Mouse (Mus musculus) limb, embryonic 10.5 days (tissue): ENCODE results near the gene Gm28047. TPM values are rescaled to one million over a fixed set of nuclear protein-coding genes. Genes with fewer than 3 reads are reported as not detected.
"Not testable (repeated sequence)": the region's sequence is repeated elsewhere in the genome, so short reads cannot be mapped to it uniquely, and the experiment has no call there.

ENCODE experiments used
- DNase-seq: peaks from one replicate; pipeline ENCODE4 v3.0.0-alpha.2; 2017; ENCODE audit warnings: low spot score
- H3K27ac ChIP-seq: fragments of 300-500 bp; sonication (generic); 2 replicates; pipeline ENCODE4 v1.5.1; 2016; ENCODE audit warnings: mild to moderate bottlenecking
- H3K27me3 ChIP-seq: fragments of 300-500 bp; sonication (generic); 2 replicates; pipeline ENCODE4 v1.6.1; 2016; ENCODE audit warnings: low read depth, mild to moderate bottlenecking; ENCODE audit not compliant: poor library complexity, severe bottlenecking
- H3K36me3 ChIP-seq: fragments of 300-500 bp; sonication (generic); 2 replicates; pipeline ENCODE4 v1.6.1; 2016; ENCODE audit warnings: mild to moderate bottlenecking, moderate library complexity
- H3K4me1 ChIP-seq: fragments of 300-500 bp; sonication (generic); 2 replicates; pipeline ENCODE4 v1.6.1; 2016
- H3K4me3 ChIP-seq: fragments of 300-500 bp; sonication (generic); 2 replicates; pipeline ENCODE4 v1.5.1; 2016; ENCODE audit warnings: mild to moderate bottlenecking, moderate library complexity
- H3K9me3 ChIP-seq: fragments of 300-500 bp; sonication (generic); replicated peaks from 2 replicates; pipeline ENCODE4 v1.6.1; 2016; ENCODE audit warnings: mild to moderate bottlenecking
- WGBS: fragments of 180-500 bp; shearing (Covaris S2); methylation state at CpG from one replicate; pipeline ENCODE4 v1.1.7; 2016; 5-methylcytosine and 5-hydroxymethylcytosine counted together
- polyA plus RNA-seq: library from polyadenylated mRNA; unstranded; fragments of >200 nt; fragmentation: Nextera tagmentation; extraction: Ambion mirVana; gene quantifications from 2 replicates; pipeline ENCODE4 v1.2.1, GENCODE M21; 2016

Gene Gm28047
- polyA plus RNA-seq, 1 experiment from 2014 or later, result 0.31 TPM

- not testable (repeated sequence) for H3K4me3 ChIP-seq, H3K27me3 ChIP-seq
- 90% methylated on average over 9 of the region's 9 CpGs for WGBS
Measured at GRCm38 (mm10) chr15:102651928-102652660, 27.2 kb upstream of the Gm28047 start.

GRCm38 (mm10) chr15:102651107-102651506 is 26.2 kb upstream of the Gm28047 start:
- no peak for DNase-seq
- H3K36me3 ChIP-seq, result no peaks in the 10 kb centered on the region
- H3K4me1 ChIP-seq, result no peaks in the 10 kb centered on the region
- WGBS, result 85% methylated on average over 3 of the region's 3 CpGs
- no peak overlapping the region for H3K27ac ChIP-seq
- no peaks in the 10 kb centered on the region for H3K9me3 ChIP-seq
- H3K27me3 ChIP-seq, result no peaks in the 10 kb centered on the region
- no peak overlapping the region for H3K4me3 ChIP-seq

More at GRCm38 (mm10) chr15:102651928-102652660, 27.2 kb upstream of the Gm28047 start:
- not testable (repeated sequence) for H3K4me1 ChIP-seq, DNase-seq, H3K27ac ChIP-seq, H3K9me3 ChIP-seq, H3K36me3 ChIP-seq

- H3K27me3 ChIP-seq, result no peaks in the 10 kb centered on the region
- H3K4me3 ChIP-seq, result no peak overlapping the region
- DNase-seq, result no peak
- H3K36me3 ChIP-seq, result no peaks in the 10 kb centered on the region
- H3K9me3 ChIP-seq, result no peaks in the 10 kb centered on the region
- 90% methylated on average over 3 of the region's 3 CpGs for WGBS
- H3K27ac ChIP-seq, result no peak overlapping the region
- no peaks in the 10 kb centered on the region for H3K4me1 ChIP-seq
Measured at GRCm38 (mm10) chr15:102635817-102636216, 10.9 kb upstream of the Gm28047 start.

GRCm38 (mm10) chr15:102634684-102635083 is 9.8 kb upstream of the Gm28047 start:
- H3K4me3 ChIP-seq, result no peak overlapping the region
- H3K27me3 ChIP-seq, result no peaks in the 10 kb centered on the region
- H3K4me1 ChIP-seq, result no peaks in the 10 kb centered on the region
- no peak for DNase-seq
- no peak overlapping the region for H3K27ac ChIP-seq
- no peaks in the 10 kb centered on the region for H3K9me3 ChIP-seq
- no peaks in the 10 kb centered on the region for H3K36me3 ChIP-seq
- WGBS, result 94% methylated on average over 8 of the region's 8 CpGs

GRCm38 (mm10) chr15:102625687-102626055 is 804 bp upstream of the Gm28047 start:
- no peaks in the 10 kb centered on the region for H3K27me3 ChIP-seq
- no peak for DNase-seq
- peaks cover 3% of the 10 kb centered on the region; the same call in 1 of the 2 replicates for H3K36me3 ChIP-seq
- 2% methylated on average over 18 of the region's 18 CpGs for WGBS
- H3K27ac ChIP-seq, result peak overlapping the region; percentile 98
- H3K9me3 ChIP-seq, result no peaks in the 10 kb centered on the region
- peaks cover 16% of the 10 kb centered on the region for H3K4me1 ChIP-seq
- peak overlapping the region; percentile 71 for H3K4me3 ChIP-seq

- peaks cover 5% of the 10 kb centered on the region; the same call in 1 of the 2 replicates for H3K36me3 ChIP-seq
- WGBS, result 8% methylated on average over 17 of the region's 17 CpGs
- no peak for DNase-seq
- peak overlapping the region; percentile 71 for H3K4me3 ChIP-seq
- no peaks in the 10 kb centered on the region for H3K9me3 ChIP-seq
- H3K27ac ChIP-seq, result peak overlapping the region; percentile 98
- H3K4me1 ChIP-seq, result peaks cover 16% of the 10 kb centered on the region
- H3K27me3 ChIP-seq, result no peaks in the 10 kb centered on the region
Measured at GRCm38 (mm10) chr15:102624291-102624969, 437 bp downstream of the Gm28047 start.

GRCm38 (mm10) chr15:102623121-102623520 is 1.7 kb downstream of the Gm28047 start:
- no peak overlapping the region for H3K4me3 ChIP-seq

GRCm38 (mm10) chr15:102622536-102622935 is 2.3 kb downstream of the Gm28047 start:
- H3K27me3 ChIP-seq, result no peaks in the 10 kb centered on the region
- no peak overlapping the region for H3K4me3 ChIP-seq
- no peak overlapping the region for H3K27ac ChIP-seq
- DNase-seq, result no peak
- peaks cover 9% of the 10 kb centered on the region; the same call in 1 of the 2 replicates for H3K36me3 ChIP-seq
- no peaks in the 10 kb centered on the region for H3K9me3 ChIP-seq
- H3K4me1 ChIP-seq, result peaks cover 16% of the 10 kb centered on the region

More at GRCm38 (mm10) chr15:102623121-102623520, 1.7 kb downstream of the Gm28047 start:
- Histone ChIP-seq H3K9me3 (no peaks in the 10 kb centered on the region), H3K27me3 (no peaks in the 10 kb centered on the region), H3K4me1 (peaks cover 16% of the 10 kb centered on the region), H3K27ac (no peak overlapping the region), H3K36me3 (peaks cover 9% of the 10 kb centered on the region; the same call in 1 of the 2 replicates)
- 95% methylated on average over 3 of the region's 3 CpGs for WGBS
- DNase-seq, result no peak

- 88% methylated on average over 1 of the region's 1 CpGs for WGBS
- Histone ChIP-seq H3K9me3 (no peaks in the 10 kb centered on the region), H3K4me1 (peaks cover 11% of the 10 kb centered on the region), H3K4me3 (no peak overlapping the region), H3K27ac (no peak overlapping the region), H3K36me3 (peaks cover 9% of the 10 kb centered on the region; the same call in 1 of the 2 replicates), H3K27me3 (no peaks in the 10 kb centered on the region)
- DNase-seq, result no peak
Measured at GRCm38 (mm10) chr15:102620765-102621164, 4.1 kb downstream of the Gm28047 start.

- Histone ChIP-seq H3K4me3 (no peak overlapping the region), H3K4me1 (peaks cover 6% of the 10 kb centered on the region), H3K27ac (no peak overlapping the region), H3K9me3 (no peaks in the 10 kb centered on the region), H3K36me3 (peaks cover 9% of the 10 kb centered on the region; the same call in 1 of the 2 replicates), H3K27me3 (no peaks in the 10 kb centered on the region)
- DNase-seq, result no peak
- WGBS, result 95% methylated on average over 5 of the region's 5 CpGs
Measured at GRCm38 (mm10) chr15:102619486-102619885, 5.4 kb downstream of the Gm28047 start.

GRCm38 (mm10) chr15:102617654-102618053 is 7.2 kb downstream of the Gm28047 start:
- Histone ChIP-seq H3K9me3 (no peaks in the 10 kb centered on the region), H3K27me3 (no peaks in the 10 kb centered on the region), H3K27ac (no peak overlapping the region), H3K4me1 (no peaks in the 10 kb centered on the region), H3K4me3 (no peak overlapping the region), H3K36me3 (peaks cover 9% of the 10 kb centered on the region; the same call in 1 of the 2 replicates)
- WGBS, result 93% methylated on average over 1 of the region's 1 CpGs
- no peak for DNase-seq

GRCm38 (mm10) chr15:102616174-102616573 is 8.7 kb downstream of the Gm28047 start:
- Histone ChIP-seq H3K4me3 (no peak overlapping the region), H3K4me1 (no peaks in the 10 kb centered on the region), H3K27me3 (no peaks in the 10 kb centered on the region), H3K36me3 (peaks cover 9% of the 10 kb centered on the region; the same call in 1 of the 2 replicates), H3K27ac (no peak overlapping the region), H3K9me3 (no peaks in the 10 kb centered on the region)
- no peak for DNase-seq
- WGBS, result 95% methylated on average over 2 of the region's 2 CpGs

- Histone ChIP-seq H3K4me3 (no peak overlapping the region), H3K27ac (no peak overlapping the region), H3K27me3 (no peaks in the 10 kb centered on the region), H3K9me3 (no peaks in the 10 kb centered on the region), H3K36me3 (0 out of 2 replicates have a peak, but pooled peaks cover 3% of the 10 kb centered on the region), H3K4me1 (no peaks in the 10 kb centered on the region)
- no peak for DNase-seq
Measured at GRCm38 (mm10) chr15:102614224-102614623, 10.6 kb downstream of the Gm28047 start.
